Mouse (Mus musculus) skeletal muscle tissue, postnatal 0 days (tissue): ENCODE results near the gene Dnajc2. TPM values are rescaled to one million over a fixed set of nuclear protein-coding genes. Genes with fewer than 3 reads are reported as not detected.

Experiments used
- polyA plus RNA-seq: library from polyadenylated mRNA; unstranded; fragments of >200 nt; fragmentation: Nextera tagmentation; extraction: Ambion mirVana; gene quantifications from 2 replicates; pipeline ENCODE4 v1.2.1, GENCODE M21; 2015

Gene Dnajc2
- 30.7 and 34.2 TPM in 2 replicates for polyA plus RNA-seq

DNA sequence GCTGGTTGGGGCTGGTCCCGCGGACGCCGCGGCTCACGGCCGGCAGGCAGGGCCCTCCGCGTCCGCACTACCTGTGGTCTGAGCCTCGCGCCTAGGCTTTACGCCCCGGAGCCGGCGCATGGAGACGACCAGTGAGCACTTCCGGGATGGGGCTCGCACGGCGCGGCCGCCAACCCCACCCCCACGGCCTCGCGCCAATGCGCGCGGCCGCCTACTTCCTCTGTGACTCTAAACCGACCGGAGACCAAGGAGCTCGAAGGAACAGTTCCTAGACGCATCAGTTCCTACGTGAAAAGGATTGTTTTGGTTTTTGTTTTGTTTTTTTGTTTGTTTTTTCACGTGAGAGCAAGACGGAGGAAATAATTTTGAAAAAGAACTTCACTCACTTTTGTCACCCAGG, at the start of gene Dnajc2, which contains the start of gene Psmc2:
TSS of gene Dnajc2 (minus strand) at position 199 of the 400 bp plus-strand sequence.
TSS of gene Psmc2 (plus strand) at position 231 of the 400 bp plus-strand sequence.

DNA sequence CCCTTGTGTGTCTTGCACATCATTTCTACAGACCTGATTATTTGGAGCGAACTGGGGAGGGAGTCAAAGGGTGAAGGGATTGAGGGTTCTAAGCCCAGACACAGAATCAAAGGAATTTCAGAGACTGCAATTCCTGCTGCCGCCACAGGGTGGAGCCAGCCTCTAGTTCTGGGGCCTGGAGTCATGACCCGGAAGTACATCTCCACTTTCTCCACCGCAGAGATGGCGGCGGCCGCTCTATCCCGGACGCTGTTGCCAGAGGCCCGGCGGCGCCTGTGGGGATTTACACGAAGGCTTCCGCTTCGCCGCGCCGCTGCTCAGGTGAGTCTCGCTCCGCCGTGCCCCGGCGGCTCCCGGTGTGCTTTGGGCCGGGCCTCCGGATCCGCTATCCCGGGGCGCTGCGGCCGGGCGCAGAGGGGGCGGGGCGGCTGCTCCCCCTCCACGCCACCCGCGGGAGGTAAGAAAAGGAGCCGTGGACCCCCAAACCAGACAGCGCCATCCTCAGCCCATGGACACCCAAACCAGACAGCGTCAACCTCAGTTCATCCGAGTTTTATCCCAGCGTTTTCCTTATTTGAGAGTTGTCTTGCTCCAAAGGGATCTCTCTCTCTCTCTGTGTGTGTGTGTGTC, 48.0 kb downstream of the Dnajc2 start, which contains the start of gene Pmpcb:
TSS of gene Pmpcb (plus strand) at position 186 of the 630 bp plus-strand sequence.

Other genes starting within 250 kb of the Dnajc2 start
- 53.2 and 68.5 TPM in 2 replicates for gene Lrrc17, start 241.7 kb downstream of the Dnajc2 start, polyA plus RNA-seq
- gene Fbxl13, start 139.6 kb downstream of the Dnajc2 start, polyA plus RNA-seq, result 0.39 and 0.47 TPM in 2 replicates
- gene Armc10, start 139.4 kb downstream of the Dnajc2 start, polyA plus RNA-seq, result 8.6 and 10.0 TPM in 2 replicates
- 2.1 and 2.4 TPM in 2 replicates for gene Napepld, start 83.9 kb downstream of the Dnajc2 start, polyA plus RNA-seq
- 95.8 and 99.1 TPM in 2 replicates for gene Pmpcb, start 48.1 kb downstream of the Dnajc2 start, polyA plus RNA-seq
- gene Psmc2, start within 50 bp of the Dnajc2 start, polyA plus RNA-seq, result 167 and 179 TPM in 2 replicates
- gene Slc26a5, start 80.4 kb upstream of the Dnajc2 start, polyA plus RNA-seq, result not detected in 2 replicates